ENCODE assay signal across 17 mouse cellular contexts in the genomic region with DNA sequence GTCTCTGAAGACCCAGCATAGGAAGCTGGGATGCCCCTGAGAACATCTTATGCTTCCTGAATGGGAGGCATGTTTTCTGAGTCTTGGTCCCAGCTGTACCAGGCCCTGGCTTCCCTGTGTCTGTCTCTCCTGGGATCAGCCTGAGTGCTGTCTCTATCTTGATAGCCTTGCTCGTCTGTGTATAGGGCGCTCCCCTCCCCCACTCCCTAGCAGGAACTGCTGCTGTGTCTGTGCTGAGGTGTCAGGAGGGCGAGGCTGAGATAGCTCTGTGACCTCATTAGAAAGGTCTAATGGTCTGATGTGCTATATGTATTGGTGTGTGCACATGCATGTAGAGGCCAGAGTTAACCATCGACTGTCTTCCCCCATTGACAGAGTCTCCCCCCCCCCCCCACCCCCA. TPM values are rescaled to one million over a fixed set of nuclear protein-coding genes. Genes with fewer than 3 reads are reported as not detected.
DNase-seq lines count a peak whose midpoint lies in the region; ATAC-seq and TF ChIP-seq lines count a peak whose summit lies in the region.
"Had no signal": no experiment of that assay in that cellular context is flagged by ENCODE, and none has a peak within 500 bp of the region (broad histone marks: within the 10 kb centered on the region; RNA-seq: fewer than 3 reads in every experiment).

No protein-coding gene starts in this region.

- no peak for TF ChIP-seq CTCF in liver, postnatal 0 days (IDR thresholded peaks at IDR 0.05; ENCODE audit: low read depth)

- no peaks in the 10 kb centered on the region for H3K27me3 ChIP-seq in liver, postnatal 0 days (ENCODE audit: insufficient read depth, low read length)
- H3K27me3 ChIP-seq in intestine, embryonic 15.5 days (replicated peaks) = no peaks in the 10 kb centered on the region
- no peaks in the 10 kb centered on the region for H3K27me3 ChIP-seq in hindbrain, embryonic 14.5 days (ENCODE audit: control insufficient read depth, insufficient read depth, low read length)
- H3K27me3 ChIP-seq: embryonic facial prominence, embryonic 13.5 days; forebrain, embryonic 13.5 days had no signal

- ATAC-seq in CD4-positive, CD25-positive, alpha-beta regulatory T cell, adult 4 months = no peak
- no peak for ATAC-seq in liver, postnatal 0 days
- peak; percentile 63 for ATAC-seq in intestine, embryonic 15.5 days
- no peak for ATAC-seq in hindbrain, embryonic 14.5 days (ENCODE audit: low FRiP score)
- ATAC-seq: activated CD4-positive, CD25-positive, alpha-beta regulatory T cell, adult 4 months; forebrain, embryonic 13.5 days had no signal

- no peak overlapping the region for H3K27ac ChIP-seq in liver, postnatal 0 days (ENCODE audit: low read depth)
- 0 out of 2 replicates have a peak overlapping the region, but pooled peaks have one; percentile 30 for H3K27ac ChIP-seq in intestine, embryonic 15.5 days
- no peak overlapping the region for H3K27ac ChIP-seq in hindbrain, embryonic 14.5 days
- H3K27ac ChIP-seq: forebrain, embryonic 13.5 days; gastrocnemius, adult 2 months; liver, embryonic 14.5 days had no signal

- no peaks in the 10 kb centered on the region for H3K9me3 ChIP-seq in liver, postnatal 0 days (ENCODE audit: low read length)
- H3K9me3 ChIP-seq in intestine, embryonic 15.5 days = no peaks in the 10 kb centered on the region
- H3K9me3 ChIP-seq in hindbrain, embryonic 14.5 days (ENCODE audit: control insufficient read depth, low read length) = no peaks in the 10 kb centered on the region
- H3K9me3 ChIP-seq: embryonic facial prominence, embryonic 13.5 days; forebrain, embryonic 13.5 days had no signal

- no peak for TF ChIP-seq EP300 in liver, postnatal 0 days (IDR thresholded peaks at IDR 0.05; ENCODE audit: low read depth)

- 57% methylated on average over 4 of the region's 4 CpGs for WGBS in liver, postnatal 0 days (ENCODE audit: insufficient replicate concordance)
- WGBS in intestine, embryonic 15.5 days = 30% methylated on average over 4 of the region's 4 CpGs
- 48% methylated on average over 4 of the region's 4 CpGs for WGBS in hindbrain, embryonic 14.5 days

- no peak overlapping the region for H3K4me2 ChIP-seq in liver, postnatal 0 days (ENCODE audit: low read depth, low read length)
- no peak overlapping the region for H3K4me2 ChIP-seq in intestine, embryonic 15.5 days (replicated peaks)
- H3K4me2 ChIP-seq in hindbrain, embryonic 14.5 days (replicated peaks) = no peak overlapping the region
- H3K4me2 ChIP-seq: embryonic facial prominence, embryonic 13.5 days; forebrain, embryonic 13.5 days had no signal

- no peak overlapping the region for H3K4me3 ChIP-seq in liver, postnatal 0 days (ENCODE audit: low read depth, low read length)
- no peak overlapping the region for H3K4me3 ChIP-seq in intestine, embryonic 15.5 days (replicated peaks)
- no peak overlapping the region for H3K4me3 ChIP-seq in hindbrain, embryonic 14.5 days (replicated peaks; ENCODE audit: low read length)
- H3K4me3 ChIP-seq: embryonic facial prominence, embryonic 13.5 days; forebrain, embryonic 13.5 days; gastrocnemius, adult 2 months had no signal

- H3K4me1 ChIP-seq in liver, postnatal 0 days (ENCODE audit: insufficient read depth) = peaks cover 15% of the 10 kb centered on the region
- H3K4me1 ChIP-seq in intestine, embryonic 15.5 days (replicated peaks) = peaks cover 41% of the 10 kb centered on the region
- H3K4me1 ChIP-seq in hindbrain, embryonic 14.5 days (replicated peaks; ENCODE audit: control insufficient read depth, insufficient read depth, low read length) = peaks cover 10% of the 10 kb centered on the region

- H3K9ac ChIP-seq in liver, postnatal 0 days (replicated peaks) = no peak overlapping the region
- H3K9ac ChIP-seq in intestine, embryonic 15.5 days = no peak overlapping the region
- H3K9ac ChIP-seq in hindbrain, embryonic 14.5 days = no peak overlapping the region
- H3K9ac ChIP-seq: embryonic facial prominence, embryonic 13.5 days; forebrain, embryonic 13.5 days; liver, embryonic 14.5 days had no signal

- H3K36me3 ChIP-seq in liver, postnatal 0 days (replicated peaks; ENCODE audit: insufficient read depth, low read length) = no peaks in the 10 kb centered on the region
- no peaks in the 10 kb centered on the region for H3K36me3 ChIP-seq in intestine, embryonic 15.5 days
- H3K36me3 ChIP-seq in hindbrain, embryonic 14.5 days (replicated peaks; ENCODE audit: control insufficient read depth, insufficient read depth) = no peaks in the 10 kb centered on the region
- H3K36me3 ChIP-seq: embryonic facial prominence, embryonic 13.5 days had no signal

- DNase-seq in CD4-positive, CD25-positive, alpha-beta regulatory T cell, adult 2 months (ENCODE audit: low read depth, low spot score) = peak; percentile 14
- peak; percentile 54 for DNase-seq in liver
- no peak for DNase-seq in liver, postnatal 0 days
- peak; percentile 38 for DNase-seq in retina, postnatal 1 day
- no peak for DNase-seq in hindbrain, embryonic 14.5 days (ENCODE audit: low spot score)
- DNase-seq in kidney, adult 18-20 months = no peak
- DNase-seq: cerebellum, adult 9-11 months; gastrocnemius, adult 2 months; kidney, postnatal 4 days; lung, postnatal 4 days; right cerebral cortex, adult 18-20 months had no signal

RNA-seq across cellular contexts. Expression of gene Abl1, which starts 58.7 kb away (rescaled TPM):
- polyA plus RNA-seq in CD4-positive, CD25-positive, alpha-beta regulatory T cell, adult 4 months (2017; shearing (Covaris generic)) = 1 to 10 TPM; 6.9 to 8.2 TPM
- 4.1 and 4.5 TPM in 2 replicates for polyA plus RNA-seq in liver, postnatal 0 days (2015; fragmentation: Nextera tagmentation; extraction: Ambion mirVana)
- 31.2 and 31.3 TPM in 2 replicates for polyA plus RNA-seq in intestine, embryonic 15.5 days (2015; fragmentation: Nextera tagmentation; extraction: Ambion mirVana)
- 19.7 and 20.9 TPM in 2 replicates for polyA plus RNA-seq in hindbrain, embryonic 14.5 days (2014; fragmentation: Nextera tagmentation; extraction: Ambion mirVana)

Comparison
In these comparisons a context has a peak if more than half of its experiments do, and no peak if none do; other contexts are left out.
1. DNase-seq: peak in CD4-positive, CD25-positive, alpha-beta regulatory T cell, adult 2 months (single experiment), liver (single experiment) and retina, postnatal 1 day (single experiment); none in liver, postnatal 0 days (single experiment), hindbrain, embryonic 14.5 days (single experiment) and kidney, adult 18-20 months (single experiment).